Mouse (Mus musculus) liver, postnatal 0 days (tissue): ENCODE measurements around the gene Clmn.

Experiments used
- CTCF ChIP-seq: sonication (generic); IDR thresholded peaks from 2 replicates; pipeline ENCODE4 v1.5.1; 2016; ENCODE audit warnings: antibody characterized with exemption, low read depth
- EP300 ChIP-seq: IDR thresholded peaks from 2 replicates; pipeline ENCODE4 v1.6.1; 2016; ENCODE audit warnings: antibody characterized with exemption, low read depth, mild to moderate bottlenecking

- TF ChIP-seq CTCF (no peak), EP300 (no peak)
Observed at GRCm38 (mm10) chr12:104737666-104738065, 127.2 kb downstream of the Clmn start.
